Mouse (Mus musculus) bone marrow, adult 2 months (tissue): ENCODE measurements around the gene Kdm1b.

ENCODE experiments used
- CTCF ChIP-seq: fragments of 200-500 bp; IDR thresholded peaks from 2 replicates; pipeline ENCODE4 v1.5.1; 2011; ENCODE audit warnings: low read length, control low read depth; ENCODE audit not compliant: control insufficient read depth, insufficient read depth
- POLR2A ChIP-seq: fragments of 200-500 bp; IDR thresholded peaks from 2 replicates; pipeline ENCODE4 v1.6.1; 2011; ENCODE audit warnings: low read depth, mild to moderate bottlenecking, control low read depth, low read length, borderline replicate concordance; ENCODE audit not compliant: control insufficient read depth

DNA sequence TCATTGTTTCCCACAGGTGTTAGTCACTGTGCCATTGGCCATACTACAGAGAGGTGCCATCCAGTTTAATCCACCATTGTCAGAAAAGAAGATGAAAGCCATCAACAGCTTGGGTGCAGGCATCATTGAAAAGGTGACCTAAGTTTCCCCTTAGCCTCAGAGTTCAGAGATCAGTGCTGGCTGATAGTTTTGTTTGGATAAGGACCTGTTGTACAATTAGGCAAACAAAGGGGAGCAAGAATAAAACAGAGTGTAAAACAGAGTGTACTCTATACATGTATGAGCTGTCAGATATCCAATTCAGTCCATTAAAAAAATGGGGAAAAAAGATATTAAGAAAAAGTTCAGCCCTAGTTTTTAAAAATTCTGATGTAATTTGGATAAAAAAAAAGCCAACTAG, 34.1 kb downstream of the Kdm1b start:
- TF ChIP-seq POLR2A (no peak), CTCF (no peak)
